Mouse (Mus musculus) urinary bladder, postnatal 10 days (tissue): ENCODE measurements around the gene Pi4kb.
"Not testable (repeated sequence)": the region's sequence is repeated elsewhere in the genome, so short reads cannot be mapped to it uniquely, and the experiment has no call there.

Experiments used
- DNase-seq: peaks from one replicate; pipeline ENCODE4 v3.0.0; 2022; ENCODE audit warnings: low spot score

Gene Pi4kb

DNA sequence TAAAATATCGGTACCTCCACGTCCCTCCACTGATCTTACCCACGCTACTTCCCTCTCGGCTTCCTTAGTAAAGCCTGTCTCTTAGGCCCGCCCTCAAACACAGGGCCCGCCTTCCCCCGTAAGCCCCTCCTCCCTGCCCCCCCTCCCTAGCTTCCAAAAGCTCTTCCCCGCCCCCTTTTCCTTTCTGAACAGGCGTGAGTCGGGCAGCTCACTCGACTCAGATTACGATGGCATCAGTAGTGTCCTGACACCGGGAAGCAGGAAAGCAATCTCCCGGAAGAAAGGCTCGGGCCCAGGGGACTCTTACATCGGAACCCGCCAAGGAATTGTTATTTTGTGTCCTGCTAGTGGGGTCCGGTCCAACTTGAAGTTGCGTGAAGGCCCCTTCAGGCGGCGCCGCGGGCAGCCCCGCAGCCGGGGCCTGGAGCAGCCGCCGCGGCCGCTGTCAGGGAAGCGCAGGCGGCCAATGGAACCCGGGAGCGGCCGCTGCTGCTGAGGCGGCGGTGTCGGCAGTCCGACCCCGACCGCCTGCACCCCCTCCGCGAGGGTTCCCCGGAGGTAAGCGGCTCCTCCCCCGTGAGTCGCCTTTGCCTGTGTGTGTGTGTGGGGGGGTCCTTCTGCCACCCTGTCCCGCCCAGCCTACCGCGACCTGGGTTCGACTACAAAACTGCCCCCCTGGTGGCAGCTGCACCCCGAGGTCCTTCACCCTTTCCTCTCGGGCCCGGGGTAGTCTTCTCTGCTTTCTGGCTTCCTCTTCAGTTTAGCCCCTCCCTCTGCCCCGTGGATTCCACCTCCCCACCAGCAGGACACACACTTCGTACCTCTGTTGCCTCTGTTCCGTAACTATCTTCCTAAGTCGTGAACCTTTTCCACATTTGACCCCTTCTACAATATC is at the start of gene Pi4kb:
Gene Pi4kb, plus strand, starts transcription at position 204 of the 895 bp plus-strand sequence.
- peak; percentile 26 for DNase-seq

DNA sequence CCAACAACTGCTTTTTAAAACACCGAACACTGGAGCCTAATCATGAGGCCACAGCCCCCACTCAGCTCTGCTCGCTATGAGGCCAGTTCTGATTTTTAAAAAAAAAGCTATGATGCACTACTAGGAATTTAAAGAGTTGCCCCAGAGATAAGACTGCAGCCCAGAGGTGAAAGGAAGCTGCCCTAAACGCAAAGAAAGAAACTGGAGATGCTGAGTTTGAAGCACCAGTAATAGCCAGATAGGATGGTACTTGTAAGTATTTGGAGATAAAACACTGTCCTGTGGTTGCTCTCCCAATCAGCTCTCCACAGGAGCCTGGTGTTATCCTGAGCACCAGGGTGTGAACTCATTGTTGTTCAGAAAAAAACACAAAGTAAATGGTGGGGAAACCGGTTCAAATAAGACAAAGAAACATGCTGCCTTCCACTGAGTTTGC is 48.2 kb upstream of the Pi4kb start:
- DNase-seq = not testable (repeated sequence)

DNA sequence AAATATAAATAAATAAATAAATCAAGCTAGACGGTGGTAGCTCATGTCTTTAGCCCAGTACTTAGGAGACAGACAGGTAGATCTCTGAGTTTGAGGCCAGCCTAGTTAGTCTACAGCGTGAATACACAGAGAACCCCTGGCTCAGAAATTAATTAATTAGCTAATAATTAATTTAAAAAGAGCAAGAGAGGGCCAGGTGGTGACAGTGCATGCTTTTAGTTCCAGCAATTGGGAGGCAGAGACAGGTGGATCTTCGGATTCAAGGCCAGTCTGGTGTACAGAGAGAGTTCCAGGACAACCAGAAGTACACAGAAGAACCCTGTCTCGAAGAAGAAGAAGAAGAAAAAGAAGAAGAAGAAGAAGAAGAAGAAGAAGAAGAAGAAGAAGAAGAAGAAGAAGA is 45.6 kb upstream of the Pi4kb start:
- not testable (repeated sequence) for DNase-seq

DNA sequence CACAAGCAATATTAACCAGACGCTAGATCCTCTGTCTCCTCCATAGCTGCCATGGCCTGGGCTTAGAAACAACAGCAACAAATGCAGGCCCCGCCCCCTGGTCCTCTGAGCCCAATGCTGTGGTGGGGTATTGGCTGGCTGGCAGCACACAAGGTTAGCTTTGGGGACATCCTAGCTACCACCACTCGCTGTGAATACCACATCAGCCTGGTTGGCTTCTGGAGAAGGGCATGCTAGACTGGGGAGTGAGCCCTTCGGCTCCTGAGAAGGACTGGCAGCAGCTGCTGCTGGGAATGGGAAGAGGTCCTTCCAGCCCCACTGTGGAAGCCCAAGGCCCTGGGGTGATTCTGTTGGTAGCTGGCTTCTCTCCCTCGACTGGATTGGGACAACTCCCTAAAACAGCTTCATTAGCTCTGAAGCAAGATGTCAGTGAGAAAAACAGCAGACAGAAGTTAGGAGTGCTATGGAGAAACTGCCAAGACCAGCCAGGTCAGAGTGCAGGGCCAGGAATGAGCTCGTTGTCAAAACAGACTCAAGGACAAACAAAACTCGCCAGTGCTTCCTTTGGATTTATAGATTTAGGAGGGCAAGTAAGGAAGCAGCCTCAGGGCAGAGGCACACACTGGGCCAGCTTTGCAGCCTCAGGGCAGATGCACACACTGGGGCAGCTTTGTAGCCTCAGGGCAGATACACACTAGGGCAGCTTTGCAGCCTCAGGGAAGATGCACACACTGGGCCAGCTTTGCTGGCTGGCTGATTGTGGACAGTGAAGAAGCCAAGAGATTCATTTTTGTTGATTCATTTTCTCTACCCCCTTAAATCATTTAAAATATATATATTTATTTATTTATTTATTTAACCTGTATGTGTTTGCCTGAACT is 43.9 kb upstream of the Pi4kb start:
- DNase-seq = not testable (repeated sequence)

DNA sequence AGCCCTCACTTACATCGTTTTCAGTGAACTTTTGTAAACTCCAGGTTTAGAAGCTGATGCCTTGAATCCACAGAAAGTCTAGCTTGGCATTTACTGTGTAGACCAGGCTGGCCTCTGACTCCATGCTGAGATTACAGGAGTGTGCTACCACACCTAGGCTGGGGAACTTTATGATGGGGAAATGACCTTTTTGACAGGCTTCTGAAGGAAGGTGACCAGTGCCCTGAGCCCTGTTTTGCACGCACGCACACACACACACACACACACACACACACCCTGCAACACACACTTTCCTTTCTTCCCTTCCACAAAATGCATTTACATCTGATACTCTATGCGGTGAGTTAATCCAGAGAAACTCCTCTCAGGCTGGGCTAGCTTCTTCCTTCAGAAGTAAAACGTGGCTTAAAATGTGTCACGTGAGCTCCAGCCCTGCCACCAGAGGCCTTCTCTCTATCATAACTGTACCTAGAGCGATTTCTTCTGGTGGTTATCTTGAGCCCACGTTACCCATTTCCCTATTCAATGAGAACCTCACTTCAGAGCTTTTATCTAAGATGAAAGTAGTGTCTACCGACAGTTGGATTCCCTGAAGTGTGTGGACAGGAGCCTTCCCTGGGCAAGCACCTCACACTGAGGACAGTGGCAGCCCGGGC is 43.0 kb upstream of the Pi4kb start:
- DNase-seq = not testable (repeated sequence)

DNA sequence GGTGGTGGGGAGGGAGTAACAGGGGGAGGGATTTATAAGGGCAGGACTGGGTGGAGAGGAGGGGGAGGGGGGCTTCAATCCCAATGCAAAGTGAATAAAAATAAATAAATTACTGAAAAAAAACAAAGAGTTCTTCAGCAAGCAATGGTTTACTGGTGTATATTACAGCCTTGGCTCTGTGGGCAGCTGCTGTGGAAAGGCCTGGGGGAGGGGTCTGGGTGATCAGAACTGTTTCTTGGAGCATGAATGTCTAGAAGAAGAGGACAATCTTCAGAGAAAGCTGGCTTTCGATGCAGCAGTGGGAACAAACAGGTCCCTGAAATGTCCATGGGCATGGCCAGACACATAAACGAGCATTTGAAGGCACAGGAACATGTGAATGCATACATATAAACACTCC is 42.3 kb upstream of the Pi4kb start:
- DNase-seq = not testable (repeated sequence)

DNA sequence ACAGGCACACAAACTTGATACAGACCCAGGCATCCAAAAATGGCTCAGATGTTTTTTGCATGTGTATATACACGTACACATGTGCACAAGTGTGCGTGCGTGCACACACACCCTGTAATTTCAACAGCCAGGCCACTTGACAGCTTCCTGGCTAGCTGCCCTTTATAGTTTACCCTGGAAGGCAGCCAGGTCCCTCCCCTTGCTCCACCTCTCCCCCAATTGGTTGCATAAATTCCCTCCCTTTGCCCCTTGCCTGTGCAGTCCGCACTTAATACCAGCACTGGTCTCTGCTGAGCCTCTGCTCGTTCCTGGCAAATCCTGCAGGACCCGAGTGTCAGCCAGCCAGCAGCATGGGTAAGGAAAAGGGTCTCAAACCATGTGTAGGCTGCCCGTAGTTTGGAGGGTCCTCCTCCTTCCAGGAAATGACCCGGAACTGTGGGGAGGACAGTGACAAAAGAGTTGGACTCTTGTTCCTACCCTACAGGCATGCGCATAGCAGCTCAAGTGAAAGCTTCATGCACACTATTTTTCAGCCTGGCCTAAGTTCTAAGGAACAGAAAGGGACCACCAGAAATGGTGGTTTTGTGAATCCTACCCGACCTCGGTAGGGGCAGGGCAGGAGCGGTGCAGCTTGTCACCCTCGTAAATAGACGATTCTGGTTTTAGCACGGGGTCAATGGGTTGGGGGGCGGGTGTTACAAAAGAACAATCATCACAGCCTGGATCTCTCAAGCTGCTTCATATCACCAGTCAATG is 41.5 kb upstream of the Pi4kb start, which contains the start of gene Selenbp1:
Gene Selenbp1, plus strand, starts transcription at position 248 of the 756 bp plus-strand sequence.
- DNase-seq = peak; percentile 33

DNA sequence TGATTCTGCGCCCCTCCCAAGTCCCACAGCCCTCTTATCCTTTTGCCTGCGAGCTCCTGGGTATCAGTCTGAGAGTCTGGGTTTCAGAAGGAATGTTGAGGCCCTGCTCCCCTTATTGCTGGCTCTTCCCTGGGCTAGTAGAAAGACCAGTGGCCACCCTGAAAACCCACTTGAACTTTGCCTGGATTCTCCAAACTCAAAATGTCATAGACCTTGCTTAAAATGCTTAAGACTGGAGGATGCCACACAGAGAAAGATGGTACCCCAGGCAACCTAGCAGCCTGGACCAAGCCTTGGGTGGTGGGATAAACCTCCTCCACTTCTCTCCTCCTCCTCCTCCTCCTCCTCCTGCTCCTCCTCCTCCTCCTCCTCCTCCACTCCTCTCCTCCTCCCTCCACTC is 40.9 kb upstream of the Pi4kb start:
- DNase-seq = not testable (repeated sequence)

DNA sequence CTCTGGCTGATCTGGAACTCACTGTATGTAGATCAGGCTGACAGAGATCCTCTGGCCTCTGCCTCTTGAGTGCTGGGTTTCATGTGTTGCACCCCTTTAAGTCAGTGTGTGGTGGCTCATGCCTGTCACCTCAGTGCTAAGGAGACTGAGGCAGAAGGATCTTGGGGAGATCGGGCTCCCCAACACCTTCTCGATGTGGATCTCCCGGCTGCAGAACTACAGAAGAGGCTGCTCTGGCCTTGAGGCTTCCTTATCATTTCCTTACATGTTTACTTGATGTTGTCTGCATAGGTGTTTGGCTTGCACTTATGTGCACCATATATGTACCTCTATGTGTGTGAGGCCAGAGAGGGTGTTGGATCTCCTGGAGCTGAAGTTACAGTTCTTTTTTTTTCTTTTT is 40.0 kb upstream of the Pi4kb start:
- DNase-seq = not testable (repeated sequence)

DNA sequence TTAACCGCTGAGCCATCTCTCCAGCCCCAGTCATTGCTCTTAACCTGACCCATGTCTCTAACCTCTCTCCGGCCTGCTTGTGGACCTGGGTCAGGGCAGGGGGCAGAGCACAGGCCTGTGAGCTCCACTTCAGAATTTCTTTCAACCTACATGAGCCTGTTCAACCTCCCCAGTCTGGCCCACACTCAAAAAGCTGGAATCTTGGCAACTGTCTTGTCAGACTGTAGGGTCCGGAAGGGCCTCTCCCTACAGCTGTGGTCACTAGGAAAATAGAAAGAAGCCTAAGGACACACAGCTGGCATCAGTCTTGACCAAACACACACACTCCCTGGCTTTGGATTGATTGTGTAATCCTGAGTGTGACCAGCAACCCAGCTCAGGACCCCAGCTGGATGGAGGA is 39.2 kb upstream of the Pi4kb start:
- DNase-seq = not testable (repeated sequence)

DNA sequence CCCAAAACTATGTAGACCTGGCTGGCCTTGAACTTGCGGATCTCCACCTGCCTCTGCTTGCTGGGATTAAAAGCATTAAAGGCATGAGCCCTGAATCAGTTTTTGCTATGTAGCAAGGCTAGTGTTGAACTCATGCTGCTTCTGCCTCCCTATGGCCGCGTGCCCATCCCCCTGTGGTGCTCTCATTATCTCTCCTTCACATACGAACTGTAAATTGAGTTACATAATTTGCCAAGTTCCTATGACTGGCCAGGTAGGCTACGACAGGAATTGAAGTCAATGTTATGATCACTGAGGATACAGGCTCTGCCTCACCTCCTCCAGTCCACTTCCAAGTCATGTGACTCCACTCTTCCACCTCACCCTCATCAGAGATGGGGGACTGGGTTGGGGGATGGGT is 38.4 kb upstream of the Pi4kb start:
- DNase-seq = not testable (repeated sequence)

DNA sequence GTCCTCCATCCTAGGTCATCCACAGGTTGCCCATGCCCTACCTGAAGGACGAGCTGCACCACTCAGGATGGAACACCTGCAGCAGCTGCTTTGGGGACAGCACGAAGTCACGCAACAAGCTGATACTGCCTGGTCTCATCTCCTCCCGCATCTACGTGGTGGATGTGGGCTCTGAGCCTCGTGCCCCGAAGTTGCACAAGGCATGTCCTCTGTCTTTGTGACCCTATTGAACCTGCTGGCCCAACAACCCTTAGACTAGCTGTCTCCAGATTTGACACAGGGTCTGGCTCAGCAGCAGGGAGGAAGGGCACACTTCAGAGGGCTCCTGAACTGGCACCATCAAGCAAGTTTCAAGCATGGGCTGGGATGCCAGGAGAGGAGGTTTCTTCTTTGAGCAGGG is 37.3 kb upstream of the Pi4kb start:
- not testable (repeated sequence) for DNase-seq

DNA sequence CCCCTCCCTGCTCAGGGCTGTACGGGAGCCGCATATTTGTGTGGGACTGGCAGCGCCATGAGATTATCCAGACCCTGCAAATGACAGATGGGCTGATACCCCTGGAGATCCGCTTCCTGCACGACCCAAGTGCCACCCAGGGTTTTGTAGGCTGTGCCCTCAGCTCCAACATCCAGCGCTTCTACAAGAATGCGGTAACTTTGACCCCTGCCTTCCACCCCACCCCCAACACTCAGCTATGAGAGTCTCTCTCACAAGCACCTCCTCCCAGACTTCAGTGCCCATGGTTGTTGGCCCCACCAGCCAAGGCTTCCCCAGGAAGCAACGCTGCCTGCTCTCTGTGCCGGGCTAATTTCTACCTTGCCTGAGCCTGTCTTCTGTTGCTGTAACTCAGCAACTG is 34.5 kb upstream of the Pi4kb start:
- DNase-seq = not testable (repeated sequence)

DNA sequence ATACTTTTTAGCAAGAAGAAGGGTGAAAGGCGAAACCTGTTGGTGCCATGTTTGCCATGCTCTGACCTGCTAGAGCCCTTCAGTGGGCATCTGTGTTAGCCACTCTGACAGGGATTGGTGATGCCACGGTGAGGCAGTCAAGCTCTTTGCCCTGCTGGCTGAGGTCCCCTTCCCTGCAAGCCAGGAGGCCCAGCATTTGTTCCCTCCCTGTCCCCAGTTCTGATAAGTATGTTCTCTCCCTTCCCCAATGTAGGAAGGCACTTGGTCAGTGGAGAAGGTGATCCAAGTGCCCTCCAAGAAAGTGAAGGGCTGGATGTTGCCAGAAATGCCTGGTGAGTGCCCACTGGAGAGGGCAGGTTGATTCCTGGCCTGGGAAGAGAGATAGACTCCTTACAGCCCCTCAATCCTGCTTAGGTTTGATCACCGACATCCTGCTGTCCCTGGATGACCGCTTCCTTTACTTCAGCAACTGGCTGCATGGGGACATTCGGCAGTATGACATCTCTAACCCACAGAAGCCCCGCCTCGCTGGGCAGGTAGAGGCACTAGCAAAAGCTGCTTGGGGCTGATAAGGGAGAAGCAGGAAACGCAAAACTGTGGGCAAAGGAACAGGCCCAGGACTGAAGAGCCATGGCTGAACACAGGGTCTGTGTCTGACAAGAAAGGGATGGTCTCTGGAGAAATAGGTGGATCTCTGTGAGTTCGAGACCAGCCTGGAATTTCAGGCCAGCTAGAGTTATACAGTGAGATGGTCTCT is 32.1 kb upstream of the Pi4kb start:
- not testable (repeated sequence) for DNase-seq

DNA sequence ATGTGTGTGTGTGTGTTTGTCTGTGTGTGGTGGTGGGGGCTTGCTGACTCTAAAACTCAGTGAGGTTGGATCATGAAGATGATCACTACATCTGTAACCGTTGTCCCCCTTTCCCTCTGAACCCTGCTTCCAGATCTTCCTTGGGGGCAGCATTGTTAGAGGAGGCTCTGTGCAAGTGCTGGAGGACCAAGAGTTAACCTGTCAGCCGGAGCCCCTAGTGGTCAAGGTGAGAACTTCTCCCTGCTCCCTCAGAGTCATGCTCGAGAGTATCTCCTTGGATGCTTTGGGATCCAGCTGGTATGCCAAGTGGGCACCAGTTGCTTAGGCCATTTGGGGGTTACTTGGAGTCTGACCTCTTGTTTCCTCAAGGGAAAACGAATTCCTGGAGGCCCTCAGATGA is 30.8 kb upstream of the Pi4kb start:
- not testable (repeated sequence) for DNase-seq

DNA sequence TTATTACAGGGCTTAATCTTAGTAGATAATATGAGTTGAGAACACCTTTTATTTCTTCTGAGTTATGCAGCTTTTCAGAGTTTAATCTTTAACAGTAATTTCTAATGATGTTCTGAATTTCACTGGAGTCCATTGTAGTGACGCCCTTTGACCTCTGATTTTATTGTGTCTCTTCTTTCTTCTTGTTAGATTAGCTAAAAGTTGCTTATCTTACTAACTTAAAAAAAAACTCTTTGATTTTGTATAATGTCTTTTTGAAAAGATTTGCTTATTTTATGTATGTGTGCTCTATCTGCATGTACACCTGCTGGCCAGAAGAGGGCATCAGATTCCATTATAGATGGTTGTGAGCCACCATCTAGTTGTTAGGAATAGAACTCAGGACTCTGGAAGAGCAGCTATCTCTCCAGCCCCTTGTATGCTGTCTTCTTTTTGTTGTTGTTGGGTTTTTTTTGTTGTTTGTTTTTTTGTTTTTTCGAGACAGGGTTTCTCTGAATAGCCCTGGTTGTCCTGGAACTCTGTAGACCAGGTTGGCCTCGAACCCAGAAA is 26.4 kb upstream of the Pi4kb start:
- DNase-seq = no peak

DNA sequence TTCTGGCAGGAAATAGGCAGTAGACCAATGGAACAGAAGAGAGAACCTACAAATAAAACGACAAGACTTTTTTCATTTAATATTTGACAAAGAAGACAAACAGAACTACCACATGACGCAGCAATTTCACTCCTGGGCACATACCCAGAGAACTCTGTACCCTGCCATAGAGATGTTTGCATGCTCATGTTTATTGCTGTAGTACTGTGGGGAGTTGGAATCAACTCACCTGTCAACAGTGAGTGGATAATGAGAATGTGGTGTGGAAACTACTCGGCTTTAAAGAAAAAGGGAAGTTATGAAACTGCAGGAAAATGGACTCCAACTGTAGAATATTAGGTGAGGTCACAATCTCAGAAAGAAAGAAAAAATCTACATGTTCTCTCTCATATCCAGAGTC is 24.9 kb upstream of the Pi4kb start:
- DNase-seq = no peak

DNA sequence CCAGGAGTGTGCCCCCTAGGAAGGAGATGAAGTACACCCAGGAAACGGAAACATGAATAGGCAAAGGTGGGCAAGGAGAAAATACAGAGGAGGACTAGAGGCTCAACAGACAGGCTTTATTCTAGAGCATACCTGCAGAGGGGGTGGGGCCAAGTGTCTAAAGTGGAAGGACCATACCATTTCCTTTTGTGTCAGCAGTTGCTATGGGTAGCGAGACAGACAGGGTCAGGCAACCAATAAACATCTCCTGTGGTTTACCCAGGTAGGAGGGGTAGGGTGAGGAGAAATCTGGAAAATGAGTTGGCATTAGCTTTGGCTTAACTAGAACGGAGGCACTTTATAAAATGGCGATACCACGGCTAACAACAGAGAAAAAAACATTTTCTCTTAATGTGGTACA is 21.7 kb upstream of the Pi4kb start:
- DNase-seq = no peak

DNA sequence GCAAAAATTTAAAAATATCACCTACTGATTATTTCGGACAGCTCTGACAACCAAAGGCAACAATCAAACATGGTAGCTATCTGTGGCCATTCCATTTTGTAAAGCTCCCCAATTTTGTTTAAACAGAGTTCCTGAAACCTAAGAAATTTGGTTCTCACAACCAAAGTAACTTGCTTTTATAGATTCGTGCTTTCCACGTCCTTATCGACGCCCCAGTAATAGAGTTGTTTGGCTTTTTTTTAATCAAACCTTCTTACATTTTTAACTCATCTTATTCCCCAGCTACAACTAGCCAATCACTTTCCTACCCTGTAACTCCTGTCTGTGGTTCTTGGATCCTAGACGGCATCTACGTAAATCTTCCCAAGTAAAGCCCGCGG is 21.2 kb upstream of the Pi4kb start:
- no peak for DNase-seq
